Mouse (Mus musculus) fat pad, adult 2 months (tissue): Measurements from ENCODE around the gene Rps6ka1.
"Not testable (repeated sequence)": the region's sequence is repeated elsewhere in the genome, so short reads cannot be mapped to it uniquely, and the experiment has no call there.

ENCODE experiments used
- DNase-seq: peaks from one replicate; pipeline ENCODE4 v3.0.0-alpha.2; 2011; ENCODE audit warnings: low read depth, low spot score; ENCODE audit errors: extremely low read depth

The Rps6ka1 gene

GRCm38 (mm10) chr4:133864380-133864981 lies 23.1 kb downstream of the Rps6ka1 start:
- DNase-seq = no peak

GRCm38 (mm10) chr4:133863795-133864379 lies 23.7 kb downstream of the Rps6ka1 start:
- no peak for DNase-seq

GRCm38 (mm10) chr4:133857527-133857926 lies 30.1 kb downstream of the Rps6ka1 start:
- no peak for DNase-seq

GRCm38 (mm10) chr4:133854621-133855020 lies 33.0 kb downstream of the Rps6ka1 start:
- no peak for DNase-seq

GRCm38 (mm10) chr4:133853630-133854029 lies 34.0 kb downstream of the Rps6ka1 start:
- no peak for DNase-seq

GRCm38 (mm10) chr4:133846625-133847024 lies 41.0 kb downstream of the Rps6ka1 start:
- DNase-seq = no peak

- DNase-seq = no peak
Observed at GRCm38 (mm10) chr4:133845060-133845459, 42.5 kb downstream of the Rps6ka1 start.

- no peak for DNase-seq
Observed at GRCm38 (mm10) chr4:133844209-133844841, 43.3 kb downstream of the Rps6ka1 start.

GRCm38 (mm10) chr4:133842992-133843737 lies 44.4 kb downstream of the Rps6ka1 start:
- DNase-seq = no peak

GRCm38 (mm10) chr4:133841756-133842483 lies 45.7 kb downstream of the Rps6ka1 start:
- not testable (repeated sequence) for DNase-seq

GRCm38 (mm10) chr4:133841035-133841434 lies 46.6 kb downstream of the Rps6ka1 start:
- no peak for DNase-seq

- no peak for DNase-seq
Observed at GRCm38 (mm10) chr4:133840501-133840900, 47.1 kb downstream of the Rps6ka1 start.

- DNase-seq = no peak
Observed at GRCm38 (mm10) chr4:133839385-133839826, 48.2 kb downstream of the Rps6ka1 start.

- DNase-seq = no peak
Observed at GRCm38 (mm10) chr4:133836575-133836974, 51.0 kb downstream of the Rps6ka1 start.

GRCm38 (mm10) chr4:133835211-133835610 lies 52.4 kb downstream of the Rps6ka1 start:
- DNase-seq = no peak

- no peak for DNase-seq
Observed at GRCm38 (mm10) chr4:133832945-133833874, 54.4 kb downstream of the Rps6ka1 start.

GRCm38 (mm10) chr4:133830453-133830852 lies 57.1 kb downstream of the Rps6ka1 start:
- DNase-seq = no peak

- DNase-seq = no peak
Observed at GRCm38 (mm10) chr4:133829281-133830070, 58.1 kb downstream of the Rps6ka1 start.
